8 mouse cellular contexts compared by ENCODE assay signal in genomic region chr17:74395383-74396065, GRCm38 (mm10). TPM values are rescaled to one million over a fixed set of nuclear protein-coding genes. Genes with fewer than 3 reads are reported as not detected.
A peak's percentile ranks its signal among the peaks of the same experiment; 100 is the strongest.
DNase-seq lines count a peak whose midpoint lies in the region; ATAC-seq lines count a peak whose summit lies in the region.

Gene Slc30a6 (plus strand): TSS chr17:74395608.

- H3K4me2 ChIP-seq in hindbrain, embryonic 12.5 days (replicated peaks) = peak within 1 kb of the TSS; percentile 64

- H3K27me3 ChIP-seq in hindbrain, embryonic 12.5 days = no peaks in the 10 kb centered on the region

- ATAC-seq in hindbrain, embryonic 12.5 days (ENCODE audit: low FRiP score) = peak; percentile 99

- H3K4me1 ChIP-seq in hindbrain, embryonic 12.5 days = peaks cover 14% of the 10 kb centered on the region

- H3K27ac ChIP-seq in hindbrain, embryonic 12.5 days = peak within 1 kb of the TSS; percentile 91

- WGBS in hindbrain, embryonic 12.5 days = under 1% methylated on average over 41 of the region's 41 CpGs

- H3K36me3 ChIP-seq in hindbrain, embryonic 12.5 days = 0 out of 2 replicates have a peak, but pooled peaks cover 1% of the 10 kb centered on the region

- H3K9me3 ChIP-seq in hindbrain, embryonic 12.5 days (replicated peaks) = no peaks in the 10 kb centered on the region

- peak; percentile 98 for DNase-seq in NIH3T3 (ENCODE audit: low read depth)
- DNase-seq in cerebellum, postnatal 10 days = peak; percentile 97 to 98
- DNase-seq in frontal cortex, postnatal 10 days (ENCODE audit: low spot score in 2 of 2) = peak; percentile 94 to 96
- DNase-seq in layer of hippocampus, postnatal 14 days (ENCODE audit: low spot score in 2 of 2) = peak; percentile 93 to 97
- peak; percentile 97 for DNase-seq in lung, postnatal 14 days
- DNase-seq in retina, adult 2 months (ENCODE audit: low read depth, low spot score) = peak; percentile 90
- peak; percentile 96 to 97 for DNase-seq in thymus, postnatal 36 days

- peak within 1 kb of the TSS; percentile 94 for H3K4me3 ChIP-seq in hindbrain, embryonic 12.5 days

- peak within 1 kb of the TSS; percentile 87 for H3K9ac ChIP-seq in hindbrain, embryonic 12.5 days

RNA-seq across cellular contexts. Expression of gene Slc30a6, which starts in this region (rescaled TPM):
- polyA plus RNA-seq in hindbrain, embryonic 12.5 days (2016; fragmentation: Nextera tagmentation; extraction: Ambion mirVana) = 30.2 and 30.3 TPM in 2 replicates
- 10 to 100 TPM; 19.9 to 20.0 TPM for total RNA-seq in layer of hippocampus, postnatal 14 days (2021)

Comparison
In these comparisons a context has a peak if more than half of its experiments do, and no peak if none do; other contexts are left out.
1. Peak in every context shown above with its lines: DNase-seq, ATAC-seq, H3K4me3 ChIP-seq and H3K27ac ChIP-seq.